ENCODE assay signal across 15 mouse cellular contexts in the genomic region with DNA sequence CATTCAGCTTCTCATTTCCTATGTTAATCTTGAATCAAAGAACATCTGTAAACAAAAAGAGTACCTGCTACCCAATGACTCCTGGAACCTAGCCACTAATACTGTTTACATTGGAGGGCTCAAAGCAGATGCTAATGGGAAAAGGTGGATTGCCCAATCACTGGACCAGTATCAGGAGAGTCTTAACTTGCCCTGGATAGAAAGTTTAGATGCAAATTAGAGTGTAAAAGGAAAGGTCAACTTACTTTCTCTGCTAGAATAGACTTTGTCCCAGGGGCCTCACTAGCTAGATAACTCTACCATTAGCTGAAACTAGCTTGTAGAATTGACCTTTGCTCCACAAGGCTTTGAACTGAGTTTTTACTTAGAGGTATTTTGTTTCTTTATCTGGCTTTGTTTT.
DNase-seq lines count a peak whose midpoint lies in the region; ATAC-seq and TF ChIP-seq lines count a peak whose summit lies in the region.
"Had no signal": no experiment of that assay in that cellular context is flagged by ENCODE, and none has a peak within 500 bp of the region (broad histone marks: within the 10 kb centered on the region; RNA-seq: fewer than 3 reads in every experiment).

No protein-coding gene starts in this region.

- no peaks in the 10 kb centered on the region for H3K27me3 ChIP-seq in intestine, embryonic 15.5 days (replicated peaks)
- H3K27me3 ChIP-seq in intestine, postnatal 0 days (replicated peaks; ENCODE audit: control insufficient read depth, insufficient read depth, low read length): no peaks in the 10 kb centered on the region
- H3K27me3 ChIP-seq in lung, embryonic 14.5 days (ENCODE audit: insufficient read depth, low read length): no peaks in the 10 kb centered on the region
- H3K27me3 ChIP-seq in intestine, embryonic 16.5 days (replicated peaks; ENCODE audit: control insufficient read depth, insufficient read depth, low read length): no peaks in the 10 kb centered on the region
- no peaks in the 10 kb centered on the region for H3K27me3 ChIP-seq in liver, embryonic 15.5 days
- H3K27me3 ChIP-seq: embryonic facial prominence, embryonic 12.5 days; forebrain, embryonic 15.5 days; midbrain, embryonic 15.5 days had no signal

- H3K4me2 ChIP-seq in intestine, embryonic 15.5 days (replicated peaks): no peak overlapping the region
- no peak overlapping the region for H3K4me2 ChIP-seq in intestine, postnatal 0 days (replicated peaks; ENCODE audit: low read depth)
- H3K4me2 ChIP-seq in lung, embryonic 14.5 days: no peak overlapping the region
- no peak overlapping the region for H3K4me2 ChIP-seq in intestine, embryonic 16.5 days (ENCODE audit: low read depth, low read length)
- no peak overlapping the region for H3K4me2 ChIP-seq in liver, embryonic 15.5 days
- H3K4me2 ChIP-seq: embryonic facial prominence, embryonic 12.5 days; forebrain, embryonic 15.5 days; midbrain, embryonic 15.5 days had no signal

- ATAC-seq in intestine, embryonic 15.5 days: peak; percentile 61
- ATAC-seq in intestine, postnatal 0 days: no peak
- ATAC-seq in lung, embryonic 14.5 days (ENCODE audit: insufficient read depth): no peak
- peak; percentile 62 for ATAC-seq in intestine, embryonic 16.5 days
- ATAC-seq in liver, embryonic 15.5 days (ENCODE audit: insufficient read depth): peak; percentile 47
- ATAC-seq: forebrain, embryonic 15.5 days; midbrain, embryonic 15.5 days had no signal

- H3K27ac ChIP-seq in intestine, embryonic 15.5 days: no peak overlapping the region
- no peak overlapping the region for H3K27ac ChIP-seq in intestine, postnatal 0 days (ENCODE audit: low read depth, low read length)
- H3K27ac ChIP-seq in lung, embryonic 14.5 days (ENCODE audit: low read depth): no peak overlapping the region
- H3K27ac ChIP-seq in intestine, embryonic 16.5 days (ENCODE audit: low read length): no peak overlapping the region
- H3K27ac ChIP-seq in liver, embryonic 15.5 days (replicated peaks): no peak overlapping the region
- H3K27ac ChIP-seq: embryonic facial prominence, embryonic 12.5 days; forebrain, embryonic 15.5 days; heart, embryonic 10.5 days; midbrain, embryonic 15.5 days had no signal

- DNase-seq in lung, embryonic 14.5 days: peak; percentile 35
- DNase-seq in lung, postnatal 4 days: no peak
- DNase-seq in frontal cortex, postnatal 14 days (ENCODE audit: low spot score in 2 of 2): no peak
- DNase-seq in gastrocnemius, adult 8-10 months (ENCODE audit: low spot score in 2 of 2): no peak
- DNase-seq: cerebellum, adult 9-11 months; heart, postnatal 10 days; right cerebral cortex, postnatal 25 days had no signal

- no peak for TF ChIP-seq CTCF in intestine, postnatal 0 days (IDR thresholded peaks at IDR 0.05; ENCODE audit: low read depth)
- TF ChIP-seq CTCF in lung, embryonic 14.5 days (IDR thresholded peaks at IDR 0.05; ENCODE audit: low read depth): no peak

- no peaks in the 10 kb centered on the region for H3K9me3 ChIP-seq in intestine, embryonic 15.5 days
- H3K9me3 ChIP-seq in intestine, postnatal 0 days (ENCODE audit: control insufficient read depth): no peaks in the 10 kb centered on the region
- no peaks in the 10 kb centered on the region for H3K9me3 ChIP-seq in lung, embryonic 14.5 days (ENCODE audit: low read depth, low read length)
- H3K9me3 ChIP-seq in intestine, embryonic 16.5 days (ENCODE audit: control insufficient read depth, low read length): no peaks in the 10 kb centered on the region
- no peaks in the 10 kb centered on the region for H3K9me3 ChIP-seq in liver, embryonic 15.5 days (replicated peaks)
- H3K9me3 ChIP-seq: embryonic facial prominence, embryonic 12.5 days; forebrain, embryonic 15.5 days; heart, embryonic 10.5 days; midbrain, embryonic 15.5 days had no signal

- no peak overlapping the region for H3K9ac ChIP-seq in intestine, embryonic 15.5 days
- no peak overlapping the region for H3K9ac ChIP-seq in intestine, postnatal 0 days (ENCODE audit: low read depth, low read length)
- no peak overlapping the region for H3K9ac ChIP-seq in lung, embryonic 14.5 days
- H3K9ac ChIP-seq in intestine, embryonic 16.5 days (ENCODE audit: low read depth, low read length): no peak overlapping the region
- no peak overlapping the region for H3K9ac ChIP-seq in liver, embryonic 15.5 days
- H3K9ac ChIP-seq: embryonic facial prominence, embryonic 12.5 days; forebrain, embryonic 15.5 days; midbrain, embryonic 15.5 days had no signal

- H3K4me3 ChIP-seq in intestine, embryonic 15.5 days (replicated peaks): no peak overlapping the region
- no peak overlapping the region for H3K4me3 ChIP-seq in intestine, postnatal 0 days (ENCODE audit: low read depth, low read length)
- H3K4me3 ChIP-seq in lung, embryonic 14.5 days (ENCODE audit: low read depth, low read length): no peak overlapping the region
- no peak overlapping the region for H3K4me3 ChIP-seq in intestine, embryonic 16.5 days (ENCODE audit: low read length)
- H3K4me3 ChIP-seq in liver, embryonic 15.5 days (replicated peaks): no peak overlapping the region
- H3K4me3 ChIP-seq: embryonic facial prominence, embryonic 12.5 days; forebrain, embryonic 15.5 days; heart, embryonic 10.5 days; midbrain, embryonic 15.5 days had no signal

- no peaks in the 10 kb centered on the region for H3K36me3 ChIP-seq in intestine, embryonic 15.5 days
- no peaks in the 10 kb centered on the region for H3K36me3 ChIP-seq in intestine, postnatal 0 days (ENCODE audit: control insufficient read depth, insufficient read depth)
- H3K36me3 ChIP-seq in lung, embryonic 14.5 days (ENCODE audit: insufficient read depth): no peaks in the 10 kb centered on the region
- H3K36me3 ChIP-seq in intestine, embryonic 16.5 days (ENCODE audit: control insufficient read depth, insufficient read depth, low read length): no peaks in the 10 kb centered on the region
- no peaks in the 10 kb centered on the region for H3K36me3 ChIP-seq in liver, embryonic 15.5 days (replicated peaks)
- H3K36me3 ChIP-seq: embryonic facial prominence, embryonic 12.5 days; forebrain, embryonic 15.5 days; heart, embryonic 10.5 days; midbrain, embryonic 15.5 days had no signal

- H3K4me1 ChIP-seq in intestine, embryonic 15.5 days (replicated peaks): no peaks in the 10 kb centered on the region
- H3K4me1 ChIP-seq in intestine, postnatal 0 days (replicated peaks; ENCODE audit: control insufficient read depth, insufficient read depth, low read length): no peaks in the 10 kb centered on the region
- H3K4me1 ChIP-seq in lung, embryonic 14.5 days (ENCODE audit: insufficient read depth): no peaks in the 10 kb centered on the region
- H3K4me1 ChIP-seq in intestine, embryonic 16.5 days (ENCODE audit: control insufficient read depth, insufficient read depth, low read length): no peaks in the 10 kb centered on the region
- H3K4me1 ChIP-seq in liver, embryonic 15.5 days (replicated peaks): no peaks in the 10 kb centered on the region
- H3K4me1 ChIP-seq: embryonic facial prominence, embryonic 12.5 days; forebrain, embryonic 15.5 days; heart, embryonic 10.5 days; midbrain, embryonic 15.5 days had no signal

Comparison
In these comparisons a context has a peak if more than half of its experiments do, and no peak if none do; other contexts are left out.
1. ATAC-seq: peak in intestine, embryonic 15.5 days (single experiment), intestine, embryonic 16.5 days (single experiment) and liver, embryonic 15.5 days (single experiment); none in intestine, postnatal 0 days (single experiment) and lung, embryonic 14.5 days (single experiment).